Mouse (Mus musculus) hindbrain, embryonic 11.5 days (tissue): ENCODE data around the gene Rsph3b. TPM values are rescaled to one million over a fixed set of nuclear protein-coding genes. Genes with fewer than 3 reads are reported as not detected.
"Not testable (repeated sequence)": the region's sequence is repeated elsewhere in the genome, so short reads cannot be mapped to it uniquely, and the experiment has no call there.

Experiments used
- ATAC-seq: fragments of 200-750 bp; cut with Nextera tagmentation; 2 replicates; pipeline ENCODE4 v1.8.0; 2017; ENCODE audit warnings: mild to moderate bottlenecking, moderate TSS enrichment, moderate library complexity; ENCODE audit not compliant: low FRiP score
- DNase-seq: peaks from one replicate; pipeline ENCODE4 v3.0.0-alpha.2; 2015; ENCODE audit warnings: low spot score
- H3K27ac ChIP-seq: fragments of 300-500 bp; sonication (generic); 2 replicates; pipeline ENCODE4 v1.5.1; 2014; ENCODE audit warnings: mild to moderate bottlenecking, low read depth, low read length
- H3K27me3 ChIP-seq: fragments of 300-500 bp; sonication (generic); 2 replicates; pipeline ENCODE4 v1.6.1; 2014; ENCODE audit warnings: mild to moderate bottlenecking, low read length, moderate library complexity, mixed read lengths; ENCODE audit not compliant: control insufficient read depth, insufficient read depth
- H3K36me3 ChIP-seq: fragments of 300-500 bp; sonication (generic); 2 replicates; pipeline ENCODE4 v1.6.1; 2014; ENCODE audit warnings: mild to moderate bottlenecking, low read length, moderate library complexity, mixed read lengths; ENCODE audit not compliant: control insufficient read depth, insufficient read depth
- H3K4me1 ChIP-seq: fragments of 300-500 bp; sonication (generic); replicated peaks from 2 replicates; pipeline ENCODE4 v1.6.1; 2014; ENCODE audit warnings: low read length, mixed read lengths; ENCODE audit not compliant: control insufficient read depth, insufficient read depth
- H3K4me2 ChIP-seq: fragments of 300-500 bp; sonication (generic); replicated peaks from 2 replicates; pipeline ENCODE4 v1.6.1; 2014; ENCODE audit warnings: mild to moderate bottlenecking, low read depth, low read length
- H3K4me3 ChIP-seq: fragments of 300-500 bp; sonication (generic); 2 replicates; pipeline ENCODE4 v1.5.1; 2014; ENCODE audit warnings: low read depth, low read length
- H3K9ac ChIP-seq: fragments of 300-500 bp; sonication (generic); 2 replicates; pipeline ENCODE4 v1.6.1; 2014; ENCODE audit warnings: low read depth, low read length
- H3K9me3 ChIP-seq: fragments of 300-500 bp; sonication (generic); 2 replicates; pipeline ENCODE4 v1.6.1; 2016; ENCODE audit warnings: low read length; ENCODE audit not compliant: control insufficient read depth
- WGBS: fragments of 180-500 bp; shearing (Covaris S2); extraction: QIAGEN DNeasy Blood & Tissue Kit; methylation state at CpG from one replicate; pipeline ENCODE4 v1.1.7; 2014; 5-methylcytosine and 5-hydroxymethylcytosine counted together
- polyA plus RNA-seq: library from polyadenylated mRNA; unstranded; fragments of >200 nt; fragmentation: Nextera tagmentation; extraction: Ambion mirVana; gene quantifications from 2 replicates; pipeline ENCODE4 v1.2.1, GENCODE M21; 2014

Gene Rsph3b
- 50.5 and 50.8 TPM in 2 replicates for polyA plus RNA-seq

DNA sequence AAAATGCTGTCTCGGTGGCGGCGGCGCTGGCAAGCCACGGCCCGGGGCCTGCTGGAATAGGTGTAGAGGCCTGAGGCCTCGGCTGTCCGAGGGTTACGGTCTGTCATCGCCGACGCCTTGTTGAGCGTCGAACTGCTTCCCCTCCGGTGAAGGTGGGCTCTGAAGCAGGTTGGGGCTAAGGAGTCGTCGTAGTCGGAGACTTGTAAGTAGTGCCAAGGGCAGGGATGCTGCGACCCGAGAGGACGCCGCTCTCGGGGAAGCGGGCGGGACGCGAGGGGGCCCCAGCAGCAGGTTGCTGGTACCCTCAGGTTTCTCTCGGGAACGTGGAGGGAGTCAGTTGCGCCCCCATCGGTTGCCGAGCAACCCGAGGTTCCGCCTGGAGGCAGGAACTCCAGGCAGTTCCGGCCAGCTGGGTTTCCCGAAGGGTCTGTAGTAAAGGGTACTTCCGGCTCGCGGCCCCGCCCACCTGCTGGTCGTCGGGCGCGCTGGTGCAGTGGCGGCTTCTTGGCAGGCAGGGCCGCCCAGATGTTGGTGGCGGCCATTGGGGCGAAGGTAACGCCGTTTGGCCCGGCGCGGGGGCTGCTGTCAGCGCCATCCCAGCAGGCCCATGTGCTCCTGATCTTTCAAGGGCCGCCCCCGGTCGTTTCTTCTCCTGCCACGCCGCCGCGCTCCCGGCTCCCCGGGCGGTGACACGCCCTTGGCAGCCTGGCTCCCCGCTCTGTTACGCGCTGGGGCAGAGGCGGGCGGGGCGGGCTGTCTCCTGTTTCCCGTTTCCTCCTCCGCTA lies at the start of gene Rsph3b:
Gene Rsph3b, minus strand, starts transcription at position 699 of the 785 bp plus-strand sequence.
- Histone ChIP-seq H3K4me2 (peak within 1 kb of the TSS; percentile 58), H3K9ac (peak within 1 kb of the TSS; percentile 47; the same call in 1 of the 2 replicates), H3K27ac (peak within 1 kb of the TSS; percentile 36; the same call in 1 of the 2 replicates), H3K4me3 (peak within 1 kb of the TSS; percentile 50)
- H3K36me3 ChIP-seq, H3K9me3 ChIP-seq, H3K27me3 ChIP-seq, H3K4me1 ChIP-seq: not testable (repeated sequence)
- ATAC-seq (peak; percentile 97), DNase-seq (peak; percentile 87)
- WGBS: under 1% methylated on average over 68 of the region's 73 CpGs

DNA sequence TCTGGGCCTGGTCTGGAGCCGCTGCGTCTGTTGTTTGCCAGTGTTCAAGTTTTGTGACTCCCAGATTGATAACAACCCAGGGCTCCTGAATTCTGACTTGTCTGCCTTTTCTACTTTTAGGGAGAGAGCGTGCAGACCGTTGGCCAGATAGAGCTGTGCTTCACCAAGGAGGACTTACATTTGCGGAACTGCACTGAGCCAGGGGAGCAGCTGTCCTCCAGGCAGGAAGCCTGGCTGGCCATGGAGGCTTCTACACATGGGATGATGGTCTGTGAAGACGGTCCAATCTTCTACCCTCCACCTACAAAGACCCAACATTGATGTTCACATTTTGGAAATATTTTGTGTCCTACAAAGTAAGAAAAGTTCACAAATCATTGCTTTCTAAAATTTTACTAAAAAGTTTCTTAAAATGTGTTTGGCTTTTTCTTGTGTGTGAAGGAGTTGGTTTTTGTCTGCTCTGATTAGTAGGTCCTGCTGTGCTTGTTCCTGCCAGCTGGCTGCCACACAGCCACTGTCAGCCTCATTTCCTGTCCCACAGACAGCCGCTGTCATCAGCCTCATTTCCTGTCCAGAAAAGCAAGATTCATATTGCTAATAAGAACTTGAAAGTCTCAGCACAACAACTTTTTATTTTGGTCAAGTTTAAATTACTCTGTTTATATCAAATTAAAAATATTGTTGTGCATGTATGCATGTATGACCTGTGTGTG lies 49.5 kb upstream of the Rsph3b start:
- WGBS: no CpG with 5 or more reads among the region's 7 CpGs
- H3K9me3 ChIP-seq, H3K27me3 ChIP-seq, DNase-seq, H3K4me1 ChIP-seq, H3K4me3 ChIP-seq, H3K9ac ChIP-seq, H3K4me2 ChIP-seq, H3K27ac ChIP-seq, ATAC-seq, H3K36me3 ChIP-seq: not testable (repeated sequence)

- ATAC-seq, H3K4me3 ChIP-seq, H3K36me3 ChIP-seq, DNase-seq, H3K9ac ChIP-seq, H3K4me1 ChIP-seq, H3K9me3 ChIP-seq, H3K4me2 ChIP-seq, H3K27ac ChIP-seq, H3K27me3 ChIP-seq: not testable (repeated sequence)
- WGBS: 92% methylated on average over 8 of the region's 8 CpGs
Measured at GRCm38 (mm10) chr17:6996826-6997225, 48.3 kb upstream of the Rsph3b start.

- H3K4me3 ChIP-seq, H3K4me2 ChIP-seq, H3K9me3 ChIP-seq, H3K36me3 ChIP-seq, H3K27ac ChIP-seq, DNase-seq, H3K9ac ChIP-seq, ATAC-seq, H3K27me3 ChIP-seq, H3K4me1 ChIP-seq: not testable (repeated sequence)
- WGBS: no CpG with 5 or more reads among the region's 6 CpGs
Measured at GRCm38 (mm10) chr17:6995504-6995903, 47.0 kb upstream of the Rsph3b start.

GRCm38 (mm10) chr17:6986118-6986517 lies 37.6 kb upstream of the Rsph3b start:
- H3K27me3 ChIP-seq, H3K4me1 ChIP-seq, H3K9me3 ChIP-seq, H3K36me3 ChIP-seq, H3K4me2 ChIP-seq, H3K9ac ChIP-seq, DNase-seq, H3K4me3 ChIP-seq, H3K27ac ChIP-seq, ATAC-seq: not testable (repeated sequence)
- WGBS: 100% methylated on average over 1 of the region's 1 CpGs

DNA sequence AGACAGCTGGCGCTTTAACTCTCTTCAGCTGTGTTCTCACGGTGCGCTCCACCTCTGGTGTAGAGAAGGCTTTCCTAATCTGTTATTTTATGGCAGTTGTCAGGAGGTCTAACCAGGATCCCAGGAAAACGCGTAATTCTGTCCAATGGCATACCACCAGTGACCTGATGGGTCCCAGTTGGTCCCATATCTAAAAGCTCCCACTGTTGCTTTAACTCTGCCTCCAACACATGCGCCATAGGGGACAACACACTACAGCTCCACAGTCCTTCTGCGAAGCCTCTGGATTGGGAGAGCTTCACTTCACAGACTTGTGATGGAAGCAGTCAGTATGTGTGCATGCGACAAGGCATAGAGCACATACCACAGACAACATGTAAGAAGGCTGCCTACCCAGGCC lies 31.7 kb upstream of the Rsph3b start:
- H3K27me3 ChIP-seq, H3K4me3 ChIP-seq, H3K27ac ChIP-seq, ATAC-seq, H3K9me3 ChIP-seq, H3K36me3 ChIP-seq, H3K4me2 ChIP-seq, DNase-seq, H3K4me1 ChIP-seq, H3K9ac ChIP-seq: not testable (repeated sequence)
- WGBS: 97% methylated on average over 5 of the region's 8 CpGs

GRCm38 (mm10) chr17:6979380-6979779 lies 30.9 kb upstream of the Rsph3b start:
- H3K4me1 ChIP-seq, H3K27ac ChIP-seq, H3K36me3 ChIP-seq, H3K9me3 ChIP-seq, H3K27me3 ChIP-seq: not testable (repeated sequence)
- ATAC-seq (0 out of 2 replicates have a peak, but pooled peaks have one; percentile 4), DNase-seq (peak; percentile 7)
- Histone ChIP-seq H3K9ac (peak overlapping the region; percentile 64; the same call in 1 of the 2 replicates), H3K4me2 (peak overlapping the region; percentile 35), H3K4me3 (peak overlapping the region; percentile 41)
- WGBS: 29% methylated on average over 5 of the region's 5 CpGs

- H3K27ac ChIP-seq, H3K36me3 ChIP-seq, H3K4me1 ChIP-seq, H3K27me3 ChIP-seq, H3K9me3 ChIP-seq: not testable (repeated sequence)
- Histone ChIP-seq H3K9ac (peak within 1 kb of the TSS; percentile 64), H3K4me2 (peak within 1 kb of the TSS; percentile 35), H3K4me3 (peak within 1 kb of the TSS; percentile 41)
- ATAC-seq (peak; percentile 99), DNase-seq (peak; percentile 46)
- WGBS: under 1% methylated on average over 33 of the region's 68 CpGs
Measured at GRCm38 (mm10) chr17:6978287-6979248, 30.1 kb upstream of the Rsph3b start, which contains the start of gene Gm49721. TSS of gene Gm49721 (plus strand) at chr17:6978904.
